Mouse (Mus musculus): ENCODE measurements around the gene Pex19. TPM values are rescaled to one million over a fixed set of nuclear protein-coding genes. Genes with fewer than 3 reads are reported as not detected.

The Pex19 gene
- polyA plus RNA-seq, 1 experiment from 2014 or later = 161 TPM

- WGBS = 75% methylated on average over 2 of the region's 2 CpGs
These were observed 2.6 kb downstream of the Pex19 start for GRCm38 (mm10) chr1:172129108-172129507.

GRCm38 (mm10) chr1:172129780-172130179, 3.2 kb downstream of the Pex19 start:
- Histone ChIP-seq H3K4me3 (ENCODE audit: low read length) (no peak overlapping the region), H3K36me3 (ENCODE audit: control insufficient read depth, insufficient read depth, low read length) (peaks cover 39% of the 10 kb centered on the region), H3K27ac (ENCODE audit: low read length) (no peak overlapping the region), H3K27me3 (replicated peaks; ENCODE audit: control insufficient read depth, insufficient read depth, low read length) (no peaks in the 10 kb centered on the region), H3K9ac (ENCODE audit: low read depth, low read length) (no peak overlapping the region), H3K4me2 (ENCODE audit: low read depth, low read length) (no peak overlapping the region), H3K9me3 (ENCODE audit: control insufficient read depth, low read length) (no peaks in the 10 kb centered on the region), H3K4me1 (ENCODE audit: control insufficient read depth, insufficient read depth, low read length) (peaks cover 12% of the 10 kb centered on the region)
- 97% methylated on average over 5 of the region's 5 CpGs for WGBS
- ATAC-seq = no peak

More at GRCm38 (mm10) chr1:172129108-172129507, 2.6 kb downstream of the Pex19 start:
- Histone ChIP-seq H3K4me3 (ENCODE audit: low read length) (no peak overlapping the region), H3K36me3 (ENCODE audit: control insufficient read depth, insufficient read depth, low read length) (peaks cover 35% of the 10 kb centered on the region), H3K27ac (ENCODE audit: low read length) (no peak overlapping the region), H3K4me1 (ENCODE audit: control insufficient read depth, insufficient read depth, low read length) (peaks cover 12% of the 10 kb centered on the region), H3K4me2 (ENCODE audit: low read depth, low read length) (no peak overlapping the region), H3K9me3 (ENCODE audit: control insufficient read depth, low read length) (no peaks in the 10 kb centered on the region), H3K9ac (ENCODE audit: low read depth, low read length) (no peak overlapping the region), H3K27me3 (replicated peaks; ENCODE audit: control insufficient read depth, insufficient read depth, low read length) (no peaks in the 10 kb centered on the region)
- no peak for ATAC-seq

- no peaks in the 10 kb centered on the region for H3K27me3 ChIP-seq (replicated peaks; ENCODE audit: control insufficient read depth, insufficient read depth, low read length)
- no peaks in the 10 kb centered on the region for H3K9me3 ChIP-seq (ENCODE audit: control insufficient read depth, low read length)
- no peak overlapping the region for H3K27ac ChIP-seq (ENCODE audit: low read length)
- ATAC-seq = no peak
- H3K9ac ChIP-seq (ENCODE audit: low read depth, low read length) = no peak overlapping the region
- H3K4me1 ChIP-seq (ENCODE audit: control insufficient read depth, insufficient read depth, low read length) = peaks cover 8% of the 10 kb centered on the region
- H3K4me2 ChIP-seq (ENCODE audit: low read depth, low read length) = no peak overlapping the region
- peaks cover 42% of the 10 kb centered on the region for H3K36me3 ChIP-seq (ENCODE audit: control insufficient read depth, insufficient read depth, low read length)
- no peak overlapping the region for H3K4me3 ChIP-seq (ENCODE audit: low read length)
- WGBS = 87% methylated on average over 7 of the region's 7 CpGs
These were observed 5.8 kb downstream of the Pex19 start for GRCm38 (mm10) chr1:172132319-172132718.

GRCm38 (mm10) chr1:172133535-172133934, 7.0 kb downstream of the Pex19 start:
- ATAC-seq = no peak
- 74% methylated on average over 7 of the region's 7 CpGs for WGBS

GRCm38 (mm10) chr1:172134072-172134471, 7.5 kb downstream of the Pex19 start:
- H3K27me3 ChIP-seq (replicated peaks; ENCODE audit: control insufficient read depth, insufficient read depth, low read length) = no peaks in the 10 kb centered on the region
- H3K27ac ChIP-seq (ENCODE audit: low read length) = no peak overlapping the region
- 0 out of 2 replicates have a peak, but pooled peaks cover 3% of the 10 kb centered on the region for H3K4me1 ChIP-seq (ENCODE audit: control insufficient read depth, insufficient read depth, low read length)
- ATAC-seq = no peak
- H3K9me3 ChIP-seq (ENCODE audit: control insufficient read depth, low read length) = no peaks in the 10 kb centered on the region
- H3K36me3 ChIP-seq (ENCODE audit: control insufficient read depth, insufficient read depth, low read length) = peaks cover 37% of the 10 kb centered on the region
- no peak overlapping the region for H3K4me3 ChIP-seq (ENCODE audit: low read length)
- 82% methylated on average over 4 of the region's 4 CpGs for WGBS
- H3K9ac ChIP-seq (ENCODE audit: low read depth, low read length) = no peak overlapping the region
- H3K4me2 ChIP-seq (ENCODE audit: low read depth, low read length) = no peak overlapping the region

More at GRCm38 (mm10) chr1:172133535-172133934, 7.0 kb downstream of the Pex19 start:
- H3K36me3 ChIP-seq (ENCODE audit: control insufficient read depth, insufficient read depth, low read length) = peaks cover 39% of the 10 kb centered on the region
- H3K4me1 ChIP-seq (ENCODE audit: control insufficient read depth, insufficient read depth, low read length) = 0 out of 2 replicates have a peak, but pooled peaks cover 3% of the 10 kb centered on the region
- H3K4me2 ChIP-seq (ENCODE audit: low read depth, low read length) = no peak overlapping the region
- no peaks in the 10 kb centered on the region for H3K9me3 ChIP-seq (ENCODE audit: control insufficient read depth, low read length)
- H3K4me3 ChIP-seq (ENCODE audit: low read length) = no peak overlapping the region
- no peak overlapping the region for H3K9ac ChIP-seq (ENCODE audit: low read depth, low read length)
- no peak overlapping the region for H3K27ac ChIP-seq (ENCODE audit: low read length)
- no peaks in the 10 kb centered on the region for H3K27me3 ChIP-seq (replicated peaks; ENCODE audit: control insufficient read depth, insufficient read depth, low read length)

- H3K4me1 ChIP-seq (ENCODE audit: control insufficient read depth, insufficient read depth, low read length) = 0 out of 2 replicates have a peak, but pooled peaks cover 5% of the 10 kb centered on the region
- no peaks in the 10 kb centered on the region for H3K27me3 ChIP-seq (replicated peaks; ENCODE audit: control insufficient read depth, insufficient read depth, low read length)
- H3K9me3 ChIP-seq (ENCODE audit: control insufficient read depth, low read length) = no peaks in the 10 kb centered on the region
- no peak overlapping the region for H3K4me2 ChIP-seq (ENCODE audit: low read depth, low read length)
- 74% methylated on average over 2 of the region's 2 CpGs for whole genome bisulfite sequencing
- H3K4me3 ChIP-seq (ENCODE audit: low read length) = no peak overlapping the region
- peaks cover 4% of the 10 kb centered on the region; the same call in 1 of the 2 replicates for H3K36me3 ChIP-seq (ENCODE audit: control insufficient read depth, insufficient read depth, low read length)
- ATAC-seq = no peak
- H3K27ac ChIP-seq (ENCODE audit: low read length) = no peak overlapping the region
- H3K9ac ChIP-seq (ENCODE audit: low read depth, low read length) = no peak overlapping the region
These were observed 13.6 kb downstream of the Pex19 start for GRCm38 (mm10) chr1:172140160-172140559.

- no peak for ATAC-seq
- Histone ChIP-seq H3K4me1 (ENCODE audit: control insufficient read depth, insufficient read depth, low read length) (0 out of 2 replicates have a peak, but pooled peaks cover 5% of the 10 kb centered on the region), H3K9ac (ENCODE audit: low read depth, low read length) (no peak overlapping the region), H3K4me2 (ENCODE audit: low read depth, low read length) (no peak overlapping the region), H3K27me3 (replicated peaks; ENCODE audit: control insufficient read depth, insufficient read depth, low read length) (no peaks in the 10 kb centered on the region), H3K4me3 (ENCODE audit: low read length) (no peak overlapping the region), H3K27ac (ENCODE audit: low read length) (peak overlapping the region; percentile 45; the same call in 1 of the 2 replicates), H3K9me3 (ENCODE audit: control insufficient read depth, low read length) (no peaks in the 10 kb centered on the region), H3K36me3 (ENCODE audit: control insufficient read depth, insufficient read depth, low read length) (peaks cover under 1% of the 10 kb centered on the region; the same call in 1 of the 2 replicates)
- 84% methylated on average over 1 of the region's 1 CpGs for WGBS
These were observed 14.3 kb downstream of the Pex19 start for GRCm38 (mm10) chr1:172140825-172141224.

GRCm38 (mm10) chr1:172141529-172141928, 15.0 kb downstream of the Pex19 start:
- peak; percentile 89 for ATAC-seq
- Histone ChIP-seq H3K4me3 (ENCODE audit: low read length) (no peak overlapping the region), H3K9ac (ENCODE audit: low read depth, low read length) (no peak overlapping the region), H3K27ac (ENCODE audit: low read length) (peak overlapping the region; percentile 45; the same call in 1 of the 2 replicates), H3K36me3 (ENCODE audit: control insufficient read depth, insufficient read depth, low read length) (no peaks in the 10 kb centered on the region), H3K4me2 (ENCODE audit: low read depth, low read length) (no peak overlapping the region), H3K9me3 (ENCODE audit: control insufficient read depth, low read length) (no peaks in the 10 kb centered on the region), H3K27me3 (replicated peaks; ENCODE audit: control insufficient read depth, insufficient read depth, low read length) (no peaks in the 10 kb centered on the region), H3K4me1 (ENCODE audit: control insufficient read depth, insufficient read depth, low read length) (0 out of 2 replicates have a peak, but pooled peaks cover 5% of the 10 kb centered on the region)
- 49% methylated on average over 3 of the region's 3 CpGs for WGBS

- no peak overlapping the region for H3K4me3 ChIP-seq (ENCODE audit: low read length)
- no peak overlapping the region for H3K9ac ChIP-seq (ENCODE audit: low read depth, low read length)
- H3K27ac ChIP-seq (ENCODE audit: low read length) = no peak overlapping the region
- WGBS = 30% methylated on average over 1 of the region's 1 CpGs
- H3K4me1 ChIP-seq (ENCODE audit: control insufficient read depth, insufficient read depth, low read length) = peaks cover 9% of the 10 kb centered on the region; the same call in 1 of the 2 replicates
- ATAC-seq = no peak
- no peaks in the 10 kb centered on the region for H3K9me3 ChIP-seq (ENCODE audit: control insufficient read depth, low read length)
- no peak overlapping the region for H3K4me2 ChIP-seq (ENCODE audit: low read depth, low read length)
- H3K36me3 ChIP-seq (ENCODE audit: control insufficient read depth, insufficient read depth, low read length) = no peaks in the 10 kb centered on the region
- H3K27me3 ChIP-seq (replicated peaks; ENCODE audit: control insufficient read depth, insufficient read depth, low read length) = no peaks in the 10 kb centered on the region
These were observed 17.0 kb downstream of the Pex19 start for GRCm38 (mm10) chr1:172143570-172143969.

- Histone ChIP-seq H3K4me3 (ENCODE audit: low read length) (peak within 1 kb of the TSS; percentile 76), H3K4me2 (ENCODE audit: low read depth, low read length) (peak within 1 kb of the TSS; percentile 66), H3K27ac (ENCODE audit: low read length) (peak within 1 kb of the TSS; percentile 90), H3K9me3 (ENCODE audit: control insufficient read depth, low read length) (no peaks in the 10 kb centered on the region), H3K27me3 (replicated peaks; ENCODE audit: control insufficient read depth, insufficient read depth, low read length) (no peaks in the 10 kb centered on the region), H3K4me1 (ENCODE audit: control insufficient read depth, insufficient read depth, low read length) (peaks cover 9% of the 10 kb centered on the region; the same call in 1 of the 2 replicates), H3K9ac (ENCODE audit: low read depth, low read length) (peak within 1 kb of the TSS; percentile 93), H3K36me3 (ENCODE audit: control insufficient read depth, insufficient read depth, low read length) (peaks cover 9% of the 10 kb centered on the region; the same call in 1 of the 2 replicates)
- peak; percentile 99 for ATAC-seq
- 0% methylated on average over 41 of the region's 42 CpGs for WGBS
These were observed 21.3 kb downstream of the Pex19 start, which contains the start of gene Dcaf8 for GRCm38 (mm10) chr1:172147835-172148278. Dcaf8 (plus strand) TSS chr1:172148084.

Measured in intestine, embryonic 16.5 days (tissue).